Mouse (Mus musculus) heart, adult 18-20 months (tissue): Measurements from ENCODE around the gene Vamp4. TPM values are rescaled to one million over a fixed set of nuclear protein-coding genes. Genes with fewer than 3 reads are reported as not detected.
A peak's percentile ranks its signal among the peaks of the same experiment; 100 is the strongest.
"Not testable (repeated sequence)": the region's sequence is repeated elsewhere in the genome, so short reads cannot be mapped to it uniquely, and the experiment has no call there.

Experiments used
- DNase-seq, 2 experiments: peaks; one replicate each; pipeline ENCODE4 v3.0.0; 2021 to 2022; ENCODE audit warnings: mixed read lengths in 1 of 2
- total RNA-seq, 2 experiments: library from RNA; stranded (reverse); gene quantifications; 2 replicates each; pipeline ENCODE4 v1.2.3; 2021

Gene Vamp4
- total RNA-seq, 2 experiments from 2014 or later: 19.4 to 24.3 TPM

GRCm38 (mm10) chr1:162588606-162589005, 18.3 kb downstream of the Vamp4 start:
- no peak for DNase-seq

GRCm38 (mm10) chr1:162589443-162589842, 19.1 kb downstream of the Vamp4 start:
- peak in 1 of 2 experiments; percentile 18 for DNase-seq

GRCm38 (mm10) chr1:162590415-162590997, 20.2 kb downstream of the Vamp4 start:
- DNase-seq: no peak

- DNase-seq: no peak
Observed at GRCm38 (mm10) chr1:162597379-162598102, 27.2 kb downstream of the Vamp4 start.

GRCm38 (mm10) chr1:162599617-162600016, 29.3 kb downstream of the Vamp4 start:
- DNase-seq: no peak

- no peak for DNase-seq
Observed at GRCm38 (mm10) chr1:162601288-162601687, 31.0 kb downstream of the Vamp4 start.

- DNase-seq: no peak
Observed at GRCm38 (mm10) chr1:162608127-162608526, 37.8 kb downstream of the Vamp4 start.

GRCm38 (mm10) chr1:162609633-162610250, 39.4 kb downstream of the Vamp4 start:
- no peak for DNase-seq

GRCm38 (mm10) chr1:162611191-162611590, 40.9 kb downstream of the Vamp4 start:
- no peak for DNase-seq

GRCm38 (mm10) chr1:162615511-162615910, 45.2 kb downstream of the Vamp4 start:
- DNase-seq: no peak

- DNase-seq: no peak
Observed at GRCm38 (mm10) chr1:162620487-162620886, 50.2 kb downstream of the Vamp4 start.

GRCm38 (mm10) chr1:162623895-162624294, 53.6 kb downstream of the Vamp4 start:
- no peak for DNase-seq

GRCm38 (mm10) chr1:162625229-162625628, 54.9 kb downstream of the Vamp4 start:
- peak in 1 of 2 experiments; percentile 56 for DNase-seq

GRCm38 (mm10) chr1:162627821-162628220, 57.5 kb downstream of the Vamp4 start:
- DNase-seq: not testable (repeated sequence)

GRCm38 (mm10) chr1:162628326-162628725, 58.0 kb downstream of the Vamp4 start:
- not testable (repeated sequence) for DNase-seq

GRCm38 (mm10) chr1:162635291-162635931, 65.1 kb downstream of the Vamp4 start:
- peak; percentile 58 to 79 for DNase-seq

- DNase-seq: no peak
Observed at GRCm38 (mm10) chr1:162636516-162636915, 66.2 kb downstream of the Vamp4 start.

- no peak for DNase-seq
Observed at GRCm38 (mm10) chr1:162638535-162638934, 68.2 kb downstream of the Vamp4 start.

GRCm38 (mm10) chr1:162639051-162639750, 68.9 kb downstream of the Vamp4 start, which contains the start of gene Myoc:
Myoc (plus strand) TSS chr1:162639155.
- peak; percentile 32 to 46 for DNase-seq

GRCm38 (mm10) chr1:162639861-162640260, 69.5 kb downstream of the Vamp4 start:
- DNase-seq: no peak

GRCm38 (mm10) chr1:162642591-162642990, 72.3 kb downstream of the Vamp4 start:
- no peak for DNase-seq

GRCm38 (mm10) chr1:162643752-162644151, 73.4 kb downstream of the Vamp4 start:
- DNase-seq: peak; percentile 92 to 96
